Mouse (Mus musculus) hindbrain, embryonic 11.5 days (tissue): ENCODE results near the gene Ccl24. TPM values are rescaled to one million over a fixed set of nuclear protein-coding genes. Genes with fewer than 3 reads are reported as not detected.

ENCODE experiments used
- ATAC-seq: fragments of 200-750 bp; cut with Nextera tagmentation; 2 replicates; pipeline ENCODE4 v1.8.0; 2017; ENCODE audit warnings: mild to moderate bottlenecking, moderate TSS enrichment, moderate library complexity; ENCODE audit not compliant: low FRiP score
- DNase-seq: peaks from one replicate; pipeline ENCODE4 v3.0.0-alpha.2; 2015; ENCODE audit warnings: low spot score
- H3K27ac ChIP-seq: fragments of 300-500 bp; sonication (generic); 2 replicates; pipeline ENCODE4 v1.5.1; 2014; ENCODE audit warnings: mild to moderate bottlenecking, low read depth, low read length
- H3K27me3 ChIP-seq: fragments of 300-500 bp; sonication (generic); 2 replicates; pipeline ENCODE4 v1.6.1; 2014; ENCODE audit warnings: mild to moderate bottlenecking, low read length, moderate library complexity, mixed read lengths; ENCODE audit not compliant: control insufficient read depth, insufficient read depth
- H3K36me3 ChIP-seq: fragments of 300-500 bp; sonication (generic); 2 replicates; pipeline ENCODE4 v1.6.1; 2014; ENCODE audit warnings: mild to moderate bottlenecking, low read length, moderate library complexity, mixed read lengths; ENCODE audit not compliant: control insufficient read depth, insufficient read depth
- H3K4me1 ChIP-seq: fragments of 300-500 bp; sonication (generic); replicated peaks from 2 replicates; pipeline ENCODE4 v1.6.1; 2014; ENCODE audit warnings: low read length, mixed read lengths; ENCODE audit not compliant: control insufficient read depth, insufficient read depth
- H3K4me2 ChIP-seq: fragments of 300-500 bp; sonication (generic); replicated peaks from 2 replicates; pipeline ENCODE4 v1.6.1; 2014; ENCODE audit warnings: mild to moderate bottlenecking, low read depth, low read length
- H3K4me3 ChIP-seq: fragments of 300-500 bp; sonication (generic); 2 replicates; pipeline ENCODE4 v1.5.1; 2014; ENCODE audit warnings: low read depth, low read length
- H3K9ac ChIP-seq: fragments of 300-500 bp; sonication (generic); 2 replicates; pipeline ENCODE4 v1.6.1; 2014; ENCODE audit warnings: low read depth, low read length
- H3K9me3 ChIP-seq: fragments of 300-500 bp; sonication (generic); 2 replicates; pipeline ENCODE4 v1.6.1; 2016; ENCODE audit warnings: low read length; ENCODE audit not compliant: control insufficient read depth
- WGBS: fragments of 180-500 bp; shearing (Covaris S2); extraction: QIAGEN DNeasy Blood & Tissue Kit; methylation state at CpG from one replicate; pipeline ENCODE4 v1.1.7; 2014; 5-methylcytosine and 5-hydroxymethylcytosine counted together
- polyA plus RNA-seq: library from polyadenylated mRNA; unstranded; fragments of >200 nt; fragmentation: Nextera tagmentation; extraction: Ambion mirVana; gene quantifications from 2 replicates; pipeline ENCODE4 v1.2.1, GENCODE M21; 2014

Gene Ccl24
- polyA plus RNA-seq, 1 experiment from 2014 or later: 2.0 TPM

DNA sequence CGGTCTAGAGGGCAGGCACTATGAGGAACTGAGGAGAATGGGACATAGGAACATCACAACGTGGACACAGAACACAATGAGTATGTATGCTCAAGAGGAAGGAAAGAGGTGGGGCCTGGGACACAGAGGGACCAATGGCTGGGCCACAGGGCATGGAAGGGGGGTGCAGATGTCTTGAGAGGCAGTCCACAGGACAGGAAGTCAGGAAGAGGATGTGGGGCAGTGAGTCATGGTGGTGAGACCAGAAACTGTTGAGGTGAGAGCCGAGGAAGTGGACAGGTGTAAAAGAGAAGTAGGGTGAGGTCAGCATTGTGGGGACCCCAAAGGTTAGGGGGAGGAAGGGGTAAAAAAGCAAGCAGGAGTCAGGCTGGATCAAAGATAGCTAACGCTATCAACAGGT, 35.5 kb downstream of the Ccl24 start:
- H3K4me1 ChIP-seq: no peaks in the 10 kb centered on the region
- WGBS: 79% methylated on average over 4 of the region's 4 CpGs
- H3K9ac ChIP-seq: no peak overlapping the region
- DNase-seq (no peak), ATAC-seq (no peak)
- H3K4me2 ChIP-seq: no peak overlapping the region
- H3K36me3 ChIP-seq: no peaks in the 10 kb centered on the region
- H3K27me3 ChIP-seq: no peaks in the 10 kb centered on the region
- H3K4me3 ChIP-seq: no peak overlapping the region
- no peak overlapping the region for H3K27ac ChIP-seq
- H3K9me3 ChIP-seq: no peaks in the 10 kb centered on the region

DNA sequence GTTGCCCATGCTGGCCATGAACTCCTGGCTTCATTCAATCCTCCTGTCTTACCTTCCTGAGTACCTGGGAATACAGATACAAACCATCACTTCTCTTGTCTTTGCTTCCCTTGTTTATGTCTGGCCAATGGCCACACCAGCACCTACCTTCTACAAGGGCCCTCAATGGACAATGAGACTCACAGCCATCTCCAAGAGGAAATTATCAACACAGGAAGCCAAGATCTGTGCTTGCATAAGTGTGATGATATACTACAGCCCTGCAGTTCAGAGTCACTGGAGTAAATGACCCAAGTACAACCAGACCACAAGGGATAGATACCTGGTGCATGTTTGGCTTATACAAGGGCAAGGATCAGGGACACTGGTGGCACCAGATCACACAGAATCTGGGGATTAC, 37.0 kb downstream of the Ccl24 start:
- no peak overlapping the region for H3K4me2 ChIP-seq
- H3K9me3 ChIP-seq: no peaks in the 10 kb centered on the region
- no peaks in the 10 kb centered on the region for H3K4me1 ChIP-seq
- H3K36me3 ChIP-seq: no peaks in the 10 kb centered on the region
- ATAC-seq (no peak), DNase-seq (no peak)
- no peak overlapping the region for H3K27ac ChIP-seq
- no peak overlapping the region for H3K4me3 ChIP-seq
- H3K27me3 ChIP-seq: no peaks in the 10 kb centered on the region
- no peak overlapping the region for H3K9ac ChIP-seq

DNA sequence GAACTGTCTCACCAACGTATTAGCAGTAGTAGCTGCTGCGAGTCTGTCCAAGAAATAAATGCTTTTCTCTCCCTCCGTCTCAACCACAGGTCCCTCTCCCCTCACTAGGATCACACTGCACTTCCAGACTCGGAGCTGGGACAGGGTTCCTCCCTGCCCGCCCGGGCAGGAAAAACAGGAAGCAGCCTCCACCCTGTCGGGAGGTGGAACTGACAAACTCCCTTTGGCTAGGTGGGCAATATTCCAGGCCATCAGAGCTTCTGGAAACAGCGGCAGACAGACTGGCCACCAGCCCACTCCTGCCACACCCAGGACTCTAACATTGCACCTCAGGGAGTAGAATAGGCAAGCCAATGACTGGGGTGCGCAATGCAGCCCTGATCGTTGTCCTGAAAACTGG, 39.4 kb downstream of the Ccl24 start:
- no peaks in the 10 kb centered on the region for H3K36me3 ChIP-seq
- 88% methylated on average over 10 of the region's 10 CpGs for WGBS
- ATAC-seq (no peak), DNase-seq (no peak)
- no peaks in the 10 kb centered on the region for H3K9me3 ChIP-seq
- no peak overlapping the region for H3K27ac ChIP-seq
- H3K4me1 ChIP-seq: no peaks in the 10 kb centered on the region
- H3K27me3 ChIP-seq: no peaks in the 10 kb centered on the region
- H3K4me3 ChIP-seq: no peak overlapping the region
- H3K4me2 ChIP-seq: no peak overlapping the region
- H3K9ac ChIP-seq: no peak overlapping the region

DNA sequence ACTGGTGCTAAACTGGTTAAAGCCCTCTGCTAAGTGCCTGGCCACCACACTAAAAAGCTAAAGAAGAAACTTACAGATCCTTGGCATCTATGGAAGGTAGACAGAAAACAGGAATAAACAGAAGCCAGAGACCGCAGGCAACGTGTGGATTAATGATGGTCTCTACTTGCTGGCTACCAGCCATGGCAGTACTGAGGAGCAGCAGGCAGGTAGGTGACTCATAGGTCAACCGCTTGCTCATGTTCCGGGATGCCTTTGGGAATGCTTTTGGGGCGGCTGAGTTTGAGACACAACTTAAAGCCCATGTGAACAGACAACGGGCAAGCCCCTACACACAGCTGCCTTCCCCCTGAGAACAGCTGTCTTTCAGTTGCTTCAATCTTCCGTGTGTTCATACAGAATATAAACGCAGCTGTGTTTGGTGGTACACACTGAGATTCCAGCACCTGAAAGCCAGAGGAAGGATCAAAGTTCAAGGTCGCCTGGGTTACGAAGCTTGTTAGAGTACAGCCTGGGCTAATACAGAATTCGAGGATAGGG, 41.5 kb downstream of the Ccl24 start:
- H3K27me3 ChIP-seq: no peaks in the 10 kb centered on the region
- 88% methylated on average over 11 of the region's 11 CpGs for WGBS
- no peak overlapping the region for H3K4me2 ChIP-seq
- no peak overlapping the region for H3K9ac ChIP-seq
- ATAC-seq (no peak), DNase-seq (no peak)
- H3K4me1 ChIP-seq: no peaks in the 10 kb centered on the region
- H3K36me3 ChIP-seq: no peaks in the 10 kb centered on the region
- H3K27ac ChIP-seq: no peak overlapping the region
- H3K9me3 ChIP-seq: no peaks in the 10 kb centered on the region
- H3K4me3 ChIP-seq: no peak overlapping the region

DNA sequence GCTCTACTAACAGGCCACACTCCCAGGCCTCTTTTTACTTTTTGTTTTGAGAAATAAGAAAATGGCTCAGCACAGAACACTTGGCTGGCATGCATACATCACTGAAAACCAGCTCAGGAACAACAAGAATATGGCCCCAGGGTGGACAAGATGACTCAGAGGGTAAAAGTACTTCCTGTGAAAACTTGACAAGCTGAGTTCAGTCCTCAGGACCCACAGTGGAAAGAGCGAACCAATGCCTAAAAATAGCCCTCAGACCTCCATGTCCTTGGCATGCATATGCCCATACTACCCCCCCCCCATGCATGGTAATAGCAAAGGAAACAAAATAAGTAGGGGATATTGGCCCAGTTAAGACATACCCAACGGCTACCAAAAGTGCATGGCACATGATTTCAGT, 42.9 kb downstream of the Ccl24 start:
- Histone ChIP-seq H3K36me3 (no peaks in the 10 kb centered on the region), H3K27ac (no peak overlapping the region), H3K9ac (no peak overlapping the region), H3K27me3 (no peaks in the 10 kb centered on the region), H3K4me2 (no peak overlapping the region), H3K4me1 (no peaks in the 10 kb centered on the region), H3K9me3 (no peaks in the 10 kb centered on the region), H3K4me3 (no peak overlapping the region)
- DNase-seq (no peak), ATAC-seq (no peak)
- WGBS: 91% methylated on average over 2 of the region's 2 CpGs

DNA sequence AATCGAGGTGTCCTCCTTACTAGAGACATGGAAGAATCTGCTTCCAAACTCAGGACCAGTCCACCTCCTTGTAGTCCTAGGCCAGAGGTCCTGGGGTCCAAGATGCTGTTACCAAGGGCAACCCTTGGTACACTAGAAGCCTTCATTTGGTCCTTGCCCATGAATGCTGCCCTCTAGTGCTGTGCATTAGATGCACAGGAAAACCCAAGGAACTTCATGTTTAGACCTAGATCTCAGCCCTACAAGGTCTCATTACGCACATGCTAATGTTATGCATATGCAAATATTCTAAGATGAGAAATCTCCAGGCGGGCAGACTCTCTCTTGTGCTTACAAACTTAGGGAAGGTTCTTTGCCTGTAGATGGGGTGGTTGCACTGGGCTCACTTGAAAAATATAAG, 43.5 kb downstream of the Ccl24 start:
- Histone ChIP-seq H3K4me1 (no peaks in the 10 kb centered on the region), H3K27me3 (no peaks in the 10 kb centered on the region), H3K27ac (no peak overlapping the region), H3K4me3 (no peak overlapping the region), H3K9ac (no peak overlapping the region), H3K4me2 (no peak overlapping the region), H3K9me3 (no peaks in the 10 kb centered on the region), H3K36me3 (no peaks in the 10 kb centered on the region)
- ATAC-seq (no peak), DNase-seq (peak; percentile 19)
- WGBS: 70% methylated on average over 3 of the region's 3 CpGs

DNA sequence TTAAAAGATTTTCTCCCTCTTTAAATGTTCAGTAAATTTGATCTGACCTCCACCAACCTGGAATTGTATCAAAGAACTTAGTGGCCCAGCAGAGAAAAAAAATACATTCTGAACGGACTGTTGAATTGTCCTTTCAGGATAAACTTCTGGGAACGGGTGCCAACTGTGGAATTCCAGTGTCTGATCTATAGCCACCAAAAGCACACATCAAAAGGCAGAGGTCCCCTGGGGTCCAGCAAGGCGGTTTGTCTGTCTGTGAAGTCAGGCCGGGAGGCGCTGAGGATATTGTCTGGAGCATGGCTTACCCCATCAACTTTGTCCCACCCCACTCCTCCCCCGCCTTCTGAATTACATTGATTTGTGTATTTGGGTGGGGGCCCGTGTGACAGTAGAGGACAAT, 44.9 kb downstream of the Ccl24 start:
- 39% methylated on average over 7 of the region's 7 CpGs for WGBS
- no peak for DNase-seq
- no peak overlapping the region for H3K4me2 ChIP-seq
- H3K4me3 ChIP-seq: no peak overlapping the region
- no peak overlapping the region for H3K27ac ChIP-seq
- H3K9me3 ChIP-seq: no peaks in the 10 kb centered on the region
- H3K4me1 ChIP-seq: no peaks in the 10 kb centered on the region
- H3K27me3 ChIP-seq: no peaks in the 10 kb centered on the region
- no peak overlapping the region for H3K9ac ChIP-seq
- ATAC-seq: no peak
- no peaks in the 10 kb centered on the region for H3K36me3 ChIP-seq

DNA sequence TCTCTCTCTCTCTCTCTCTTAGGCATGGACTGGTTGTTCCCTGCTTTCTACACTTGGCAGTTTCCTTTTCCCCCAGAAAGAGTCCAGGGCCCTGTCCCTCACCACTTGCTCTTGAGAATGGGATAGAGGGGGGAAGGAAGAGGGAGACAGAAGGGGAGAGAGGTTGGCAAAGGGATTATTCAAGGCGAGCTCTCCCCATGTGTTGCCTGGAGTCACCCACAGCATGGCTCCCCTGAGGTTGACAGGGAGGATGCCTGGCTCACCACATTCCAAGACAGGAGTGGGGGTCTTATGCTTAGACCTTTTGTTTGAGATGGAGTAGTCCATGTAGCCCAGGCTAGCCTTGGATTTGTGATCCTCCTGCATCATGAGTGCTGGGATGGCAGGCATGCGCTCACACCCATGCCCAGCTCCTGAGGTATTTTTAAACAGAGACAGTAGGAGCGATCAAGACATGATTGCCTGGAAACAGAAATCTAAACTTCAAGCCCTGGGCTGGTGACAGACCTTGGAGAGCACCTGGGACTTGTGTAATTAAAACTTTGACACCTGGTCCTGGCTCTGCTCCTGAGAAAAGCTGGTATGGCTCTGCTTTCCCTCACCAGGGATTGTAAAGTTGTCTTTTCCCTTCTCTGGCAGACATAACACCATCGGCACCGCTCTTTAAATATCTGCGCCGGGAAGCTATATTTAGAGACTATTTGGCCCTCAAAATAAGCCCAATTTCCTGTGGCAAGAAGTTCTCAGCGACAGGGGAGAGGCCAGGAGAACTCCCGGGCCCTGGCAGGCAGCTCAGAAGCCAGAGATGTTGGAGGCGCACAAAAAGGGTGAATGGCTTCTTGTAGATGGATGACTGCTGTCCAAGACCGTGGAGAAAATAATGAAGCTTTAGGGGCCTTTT, 47.9 kb downstream of the Ccl24 start:
- DNase-seq: no peak
- no peaks in the 10 kb centered on the region for H3K36me3 ChIP-seq
- H3K27me3 ChIP-seq: no peaks in the 10 kb centered on the region
- H3K4me3 ChIP-seq: no peak overlapping the region
- H3K27ac ChIP-seq: no peak overlapping the region
- no peaks in the 10 kb centered on the region for H3K4me1 ChIP-seq
- whole genome bisulfite sequencing: 79% methylated on average over 11 of the region's 11 CpGs
- H3K9ac ChIP-seq: no peak overlapping the region
- no peak overlapping the region for H3K4me2 ChIP-seq
- no peaks in the 10 kb centered on the region for H3K9me3 ChIP-seq
- no peak for ATAC-seq

DNA sequence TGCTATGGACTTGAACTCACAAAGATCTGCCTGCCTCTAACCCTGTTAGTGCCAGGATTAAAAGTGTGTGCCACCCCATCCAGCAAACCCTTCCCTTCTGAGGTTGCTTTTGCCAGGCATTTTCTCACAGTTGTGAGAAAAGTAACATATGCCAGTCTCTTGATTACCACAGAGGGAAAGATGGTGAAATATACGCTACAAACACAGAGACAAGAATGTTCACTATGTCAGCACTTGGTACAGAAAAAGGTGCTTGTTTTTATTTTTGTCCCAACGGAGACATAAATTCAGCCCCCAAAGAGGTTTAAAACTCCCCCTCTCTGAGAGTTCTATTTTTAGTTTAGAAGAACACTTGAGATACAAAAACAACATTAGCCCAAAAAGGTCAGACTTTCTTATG, 48.8 kb downstream of the Ccl24 start:
- ATAC-seq: no peak
- Histone ChIP-seq H3K27me3 (no peaks in the 10 kb centered on the region), H3K4me3 (no peak overlapping the region), H3K4me2 (no peak overlapping the region), H3K9ac (no peak overlapping the region), H3K4me1 (no peaks in the 10 kb centered on the region), H3K27ac (no peak overlapping the region), H3K9me3 (no peaks in the 10 kb centered on the region), H3K36me3 (no peaks in the 10 kb centered on the region)
- WGBS: 94% methylated on average over 2 of the region's 2 CpGs
- DNase-seq: no peak
